Mouse (Mus musculus) frontal cortex, postnatal 25 days (tissue): Measurements from ENCODE around the gene Polr2l.
A peak's percentile ranks its signal among the peaks of the same experiment; 100 is the strongest.

Source experiments
- DNase-seq, 2 experiments: peaks; one replicate each; pipeline ENCODE4 v3.0.0; 2022; ENCODE audit warnings: low spot score in 2 of 2

The Polr2l gene

DNA sequence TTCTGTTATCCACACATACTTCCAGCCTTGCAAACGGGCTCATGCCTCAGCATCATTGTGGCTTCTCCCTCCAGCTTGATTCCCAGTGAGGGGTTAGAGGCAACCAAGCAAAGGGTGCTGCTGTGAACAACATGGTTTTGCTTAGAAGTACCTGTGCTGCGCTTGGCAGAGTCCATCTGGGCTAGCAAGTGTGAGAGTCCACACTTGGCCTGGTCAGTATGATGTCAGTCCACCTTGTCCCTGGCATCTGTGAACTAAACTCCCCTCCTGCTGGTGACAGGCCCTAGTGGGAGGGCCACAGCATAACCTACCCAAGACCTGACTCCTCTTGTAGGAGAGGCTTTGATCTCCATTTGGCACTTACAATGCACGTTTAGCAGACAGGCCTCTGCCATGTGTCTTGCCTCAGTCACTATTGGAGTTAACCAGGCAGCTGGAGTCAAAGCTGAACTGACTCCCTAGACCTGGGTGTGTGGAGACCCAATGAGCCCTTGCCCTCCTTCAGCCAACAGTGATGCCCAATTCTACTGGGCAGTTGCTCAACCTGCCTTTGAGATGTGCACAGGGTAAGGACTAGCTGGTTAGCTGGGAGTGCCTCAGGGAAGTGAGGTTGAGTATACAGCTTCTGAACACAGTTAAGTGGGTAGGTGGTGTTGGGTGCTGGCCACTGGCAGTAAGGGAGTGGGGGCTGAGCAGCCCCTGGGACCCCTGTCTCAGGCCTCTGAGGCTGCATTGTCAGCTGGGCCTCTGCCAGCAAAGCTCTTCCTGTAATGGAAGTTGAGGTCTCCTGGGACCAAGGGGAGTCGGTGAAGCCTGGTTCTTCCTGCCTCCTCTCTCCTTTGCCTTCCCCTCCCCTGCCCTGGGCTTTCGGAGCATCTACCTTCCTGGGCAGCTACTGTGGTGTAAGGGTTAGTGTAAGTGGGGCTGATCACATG lies 9.5 kb upstream of the Polr2l start:
- DNase-seq: no peak

DNA sequence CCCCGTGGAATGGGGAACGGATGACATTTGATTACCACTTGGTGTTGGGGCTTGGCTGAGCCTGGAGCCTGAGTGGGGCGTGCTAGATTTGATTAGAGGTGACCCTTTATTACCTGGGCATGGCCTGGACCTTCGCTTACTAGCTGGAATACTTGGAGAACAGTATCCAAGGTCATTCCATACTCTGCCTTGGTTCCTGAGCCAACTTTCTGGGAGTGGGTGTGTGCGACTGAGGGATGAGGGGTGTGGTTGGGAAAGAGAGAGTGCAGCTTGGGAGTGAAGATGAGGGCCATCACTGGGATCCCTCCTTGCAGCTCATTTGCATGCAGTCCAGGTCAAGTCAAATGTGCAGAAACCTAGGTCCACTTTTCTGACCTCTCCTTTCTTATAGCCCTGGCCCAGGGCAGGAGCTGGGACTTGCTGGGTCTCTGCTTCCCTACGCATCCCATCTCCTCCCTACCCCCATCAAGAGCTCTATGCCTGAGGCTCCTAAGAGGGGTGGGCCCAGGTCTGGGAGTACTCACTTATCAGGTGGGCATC lies 8.3 kb upstream of the Polr2l start:
- no peak for DNase-seq

DNA sequence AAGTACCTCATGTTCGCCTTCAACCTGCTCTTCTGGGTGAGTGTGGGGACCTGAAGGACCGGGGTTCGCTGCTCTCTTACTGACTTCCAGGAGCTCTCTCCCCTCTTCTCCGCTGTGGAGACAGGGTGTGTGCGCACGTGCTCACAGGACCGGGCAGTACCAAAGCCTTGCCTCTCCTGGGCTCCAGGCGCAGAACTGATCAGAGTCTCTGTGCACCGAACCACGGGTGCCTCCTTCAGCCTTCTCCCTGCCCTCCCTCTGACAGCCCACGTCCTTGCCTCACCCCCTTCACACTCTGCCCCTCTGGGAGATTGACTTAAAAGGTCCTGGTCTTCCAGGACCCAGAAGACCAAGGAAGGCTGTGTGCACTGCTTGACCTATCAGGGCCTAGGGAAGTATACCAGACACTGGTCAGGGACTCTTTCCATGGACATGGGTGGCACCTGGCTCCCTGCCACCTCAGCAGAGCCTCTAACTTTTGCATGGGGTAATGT lies 7.6 kb upstream of the Polr2l start:
- DNase-seq: no peak

DNA sequence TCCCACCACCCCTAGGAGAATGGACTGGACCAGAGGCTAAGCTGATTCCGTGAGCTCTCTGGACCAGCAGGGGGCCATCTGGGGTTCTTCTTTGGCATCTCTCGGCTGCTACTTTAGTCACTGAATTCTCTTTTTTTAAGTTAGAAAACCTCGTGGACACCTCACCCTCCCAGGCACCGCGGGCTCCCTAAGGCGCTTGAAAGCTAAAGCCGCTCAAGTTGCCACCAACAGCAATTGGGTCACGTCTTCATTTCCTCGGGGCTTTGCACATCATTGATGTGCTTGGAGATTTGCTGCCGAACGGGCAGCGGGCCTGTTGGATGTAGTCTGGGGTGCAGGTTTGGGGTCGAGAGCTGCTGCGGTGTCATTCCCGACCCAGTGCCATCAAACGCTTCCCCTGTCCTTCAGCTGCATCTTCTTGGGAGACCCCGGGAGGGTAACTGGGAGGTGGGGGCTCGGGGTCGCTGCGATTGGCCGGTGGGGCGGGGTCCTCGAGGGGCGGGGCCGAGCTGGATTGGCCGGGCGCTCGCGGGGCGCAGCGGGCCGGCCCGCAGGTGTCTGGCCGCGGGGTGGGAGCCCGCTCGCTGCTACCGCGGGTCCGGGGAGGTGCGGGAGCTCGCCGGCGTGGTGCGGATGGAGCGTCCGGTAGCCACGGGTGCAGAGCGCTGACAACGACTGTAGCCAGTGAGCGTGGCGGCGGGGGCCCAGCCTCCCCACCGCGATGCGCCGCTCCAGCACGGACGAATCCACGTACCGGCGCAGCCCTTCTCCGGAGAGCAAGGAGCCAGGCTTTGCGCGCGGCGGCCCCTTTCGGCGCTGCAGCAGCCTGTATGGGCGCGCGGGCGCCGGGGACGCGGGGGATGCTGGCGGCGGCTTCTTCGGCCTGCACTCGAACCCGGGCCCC lies 6.8 kb upstream of the Polr2l start:
- DNase-seq: no peak

DNA sequence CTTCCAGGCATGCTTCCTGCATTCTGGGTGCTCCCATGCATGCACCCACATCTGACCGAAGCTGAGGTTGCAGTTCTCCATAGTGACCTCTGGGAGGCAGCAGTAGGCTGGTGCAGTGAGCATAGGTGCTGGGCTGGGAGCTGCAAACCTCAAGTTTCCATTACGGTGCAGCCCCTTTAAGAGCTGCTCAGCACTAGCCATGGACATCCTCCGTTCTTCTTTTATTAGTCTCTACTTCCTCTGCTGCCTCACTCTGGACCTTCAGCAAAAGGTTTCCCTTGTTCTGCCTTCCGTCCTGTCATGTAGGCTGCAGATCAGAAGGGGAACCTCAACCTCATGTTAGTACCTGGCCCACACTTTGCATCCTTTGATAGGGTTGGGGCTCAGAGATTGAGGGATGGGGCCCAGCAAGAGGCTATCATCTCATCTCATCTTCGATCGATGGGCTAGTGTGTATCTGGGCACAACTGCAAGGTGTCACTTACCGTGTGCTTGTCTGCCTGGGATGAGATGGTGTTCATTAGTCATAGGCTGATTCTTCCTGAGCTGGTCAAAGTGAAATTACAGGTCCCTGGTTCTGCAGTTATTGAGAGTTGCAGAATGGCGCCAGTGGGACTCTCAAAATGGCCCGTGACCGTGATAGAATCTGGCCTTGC lies 6.0 kb upstream of the Polr2l start:
- DNase-seq: peak; percentile 40 to 63

DNA sequence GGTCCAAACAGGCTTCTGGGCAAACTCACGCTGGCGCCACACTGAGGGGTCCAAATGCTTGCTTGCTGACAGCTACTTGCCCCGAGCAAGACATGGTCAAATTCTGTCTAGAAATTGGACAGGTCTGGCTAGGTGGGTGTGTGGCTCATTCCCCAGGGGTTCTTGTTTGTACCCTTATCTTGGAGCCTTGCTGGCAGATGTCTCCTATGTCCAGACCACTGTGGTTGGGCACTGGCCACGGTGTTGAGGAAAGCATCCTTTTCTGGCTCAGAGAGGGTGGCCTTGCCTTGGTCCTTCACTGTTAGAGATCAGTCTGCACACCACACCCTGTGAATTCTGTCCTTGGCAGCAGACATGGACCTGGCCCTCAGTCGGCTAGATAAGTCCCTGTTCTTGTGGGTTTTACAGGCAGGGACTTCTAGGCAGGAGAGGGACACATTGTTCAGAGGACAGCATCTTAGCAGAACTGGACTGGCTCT lies 3.4 kb upstream of the Polr2l start:
- DNase-seq: no peak

DNA sequence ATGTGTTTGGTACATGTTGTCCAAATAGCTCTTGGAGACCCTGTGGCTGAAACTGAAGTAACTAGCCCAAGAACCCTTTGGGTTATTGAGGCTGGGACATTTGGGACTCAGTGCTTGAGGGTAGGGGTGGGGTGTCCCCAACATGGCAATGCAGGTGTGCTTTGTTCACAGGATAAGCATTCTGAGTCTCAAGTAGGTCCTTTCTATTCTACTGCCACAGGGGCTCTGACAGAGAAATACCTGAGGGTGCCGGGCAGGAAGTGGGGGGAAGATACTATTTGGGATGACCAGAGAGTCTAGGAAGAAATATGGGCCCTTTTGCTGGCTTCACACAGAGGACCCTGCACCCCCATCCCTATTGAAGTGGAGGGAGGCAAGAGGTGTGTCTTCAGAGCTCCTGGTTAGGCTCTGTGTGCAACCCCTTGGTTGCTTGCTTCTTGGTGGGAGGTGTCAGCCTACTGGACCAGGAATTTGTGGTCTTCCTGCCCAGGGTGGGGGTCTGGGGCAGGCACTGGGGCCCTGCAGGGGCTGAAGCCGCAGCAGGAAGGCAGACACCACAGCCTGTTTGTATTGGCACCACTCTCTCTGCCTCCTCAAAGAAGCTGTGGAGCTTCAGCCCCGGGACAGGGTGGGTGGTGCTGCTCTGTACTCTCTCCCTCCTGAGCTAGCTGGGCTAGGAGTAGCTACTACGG lies 2.8 kb upstream of the Polr2l start:
- no peak for DNase-seq

DNA sequence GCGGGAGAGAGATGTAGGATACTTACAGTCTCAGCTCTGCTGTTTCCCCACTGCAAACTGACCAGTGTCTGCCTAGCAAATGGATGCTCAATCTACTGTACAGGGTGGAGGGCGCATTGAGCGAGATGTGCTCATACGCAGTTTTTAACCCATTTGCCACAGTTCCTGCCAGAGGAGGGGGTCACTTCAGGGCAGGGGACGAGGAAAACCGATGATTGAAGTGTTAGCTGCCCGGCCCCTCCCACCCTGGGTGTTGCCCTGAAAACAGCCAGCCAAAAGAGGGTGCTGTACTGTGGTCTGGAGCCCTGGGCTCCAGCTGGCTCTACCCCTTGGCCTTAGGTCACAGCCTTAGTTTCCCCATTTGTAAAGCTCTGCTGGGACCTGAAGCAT lies 2.0 kb upstream of the Polr2l start:
- no peak for DNase-seq

DNA sequence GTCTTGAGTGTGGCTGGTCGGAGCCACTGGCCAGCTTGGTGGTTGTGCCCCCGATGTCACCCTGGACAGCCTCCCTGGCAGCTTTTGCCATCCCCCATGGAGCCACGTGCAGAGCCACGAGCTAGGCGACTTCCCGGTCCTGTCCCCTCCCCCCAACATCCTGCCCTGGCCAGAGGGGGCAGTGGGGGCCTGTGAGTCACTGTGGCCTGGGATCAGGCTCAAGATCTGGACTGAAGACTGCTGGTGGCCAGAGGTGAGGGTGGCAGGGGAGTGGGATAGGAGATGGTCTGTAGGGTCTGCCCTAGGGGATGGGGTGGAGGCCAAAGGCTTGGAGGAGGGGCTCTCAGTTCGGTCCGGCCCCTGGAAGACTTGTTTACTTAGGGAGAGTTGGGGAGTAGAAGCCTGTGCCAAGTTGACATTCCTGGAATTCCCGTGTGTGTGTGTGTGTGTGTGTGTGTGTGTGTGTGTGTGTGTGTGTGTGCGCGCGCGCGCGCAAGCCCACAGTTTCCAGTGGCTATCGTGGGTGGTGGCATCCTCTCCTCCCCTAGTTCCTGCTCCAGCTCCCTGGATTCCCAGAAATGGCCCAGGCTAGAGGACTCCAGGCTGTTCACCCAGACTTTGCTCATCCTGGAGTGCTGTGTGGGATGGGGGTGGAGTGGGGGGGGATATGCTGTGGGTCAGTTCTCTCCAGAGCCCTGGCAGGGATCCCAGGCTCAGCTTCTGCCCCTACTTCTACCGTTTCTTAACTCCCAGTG lies 1.5 kb upstream of the Polr2l start:
- no peak for DNase-seq

DNA sequence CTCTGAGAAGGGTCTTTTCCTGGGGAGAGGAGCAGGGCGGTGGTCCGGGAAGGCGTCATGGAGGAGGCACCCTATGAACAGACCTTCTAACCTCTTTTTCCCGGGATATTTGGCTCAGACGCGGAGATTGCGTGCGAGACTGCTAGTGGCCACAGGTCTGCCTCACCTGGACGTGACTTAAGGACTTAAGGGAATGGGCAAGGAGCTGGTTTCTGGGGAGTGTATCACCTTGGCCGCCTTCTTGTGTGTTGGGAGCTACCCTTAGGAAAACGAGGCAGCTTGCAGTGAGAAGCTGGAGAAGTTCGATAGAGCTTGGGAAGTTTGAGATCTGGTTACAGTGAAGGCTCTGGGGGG lies 850 bp upstream of the Polr2l start:
- no peak for DNase-seq

DNA sequence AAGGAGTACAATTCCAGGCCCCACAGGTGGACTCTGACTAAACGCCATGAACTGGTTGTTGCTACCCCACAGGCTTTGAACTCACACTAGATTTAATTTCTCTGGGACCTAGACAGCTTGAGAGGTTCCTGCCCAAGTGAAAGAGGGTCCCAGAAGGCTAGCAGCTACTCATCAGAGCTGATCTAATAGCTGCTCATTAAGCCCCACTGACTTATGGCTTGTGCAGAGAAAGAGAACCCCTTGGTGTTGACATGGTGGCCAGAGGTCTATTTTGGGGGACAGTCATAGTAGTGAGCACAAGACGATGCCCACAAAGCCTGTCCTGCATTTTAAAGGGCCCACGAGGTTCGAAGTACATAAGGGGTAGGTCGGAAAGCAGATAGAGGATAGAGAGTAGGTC lies 772 bp downstream of the Polr2l start:
- DNase-seq: no peak

DNA sequence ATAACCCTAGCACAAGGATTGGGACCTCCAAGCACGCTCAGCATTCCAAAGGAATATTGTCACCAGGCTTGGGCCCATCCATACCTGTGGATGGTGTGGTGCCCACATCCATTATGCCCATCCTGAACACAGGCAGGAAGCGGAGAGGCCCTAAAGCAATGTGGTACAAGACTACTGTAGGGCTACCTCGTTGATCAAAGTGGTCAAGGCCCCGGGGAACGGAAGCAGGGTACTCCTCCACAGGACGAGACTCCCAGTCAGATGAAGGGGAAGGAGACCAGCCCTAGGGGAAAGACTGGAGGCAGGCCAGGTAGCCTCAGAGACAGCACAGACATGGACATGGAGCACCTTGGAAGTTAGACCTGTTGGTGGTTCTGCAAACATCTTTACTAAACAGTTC lies 2.2 kb downstream of the Polr2l start:
- no peak for DNase-seq

DNA sequence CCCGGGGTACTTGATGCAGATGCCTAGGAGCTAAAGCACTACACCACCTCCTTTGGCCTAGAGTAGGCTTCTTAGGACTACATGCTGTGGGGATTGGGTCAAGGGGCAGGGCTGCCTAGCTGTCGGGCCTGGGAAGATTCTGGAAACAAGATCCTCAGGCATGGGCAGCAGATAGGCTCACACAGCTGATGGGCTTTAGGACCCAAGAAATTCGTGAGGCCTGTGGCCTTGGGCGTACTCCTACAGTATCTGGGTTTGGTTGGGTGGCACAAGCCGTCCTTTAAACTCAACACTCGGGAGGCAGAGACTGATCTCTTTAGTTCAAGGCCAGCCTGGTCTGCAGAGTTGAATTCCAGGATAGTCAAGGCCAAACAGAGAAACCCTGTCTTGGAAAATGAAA lies 2.7 kb downstream of the Polr2l start:
- DNase-seq: no peak

DNA sequence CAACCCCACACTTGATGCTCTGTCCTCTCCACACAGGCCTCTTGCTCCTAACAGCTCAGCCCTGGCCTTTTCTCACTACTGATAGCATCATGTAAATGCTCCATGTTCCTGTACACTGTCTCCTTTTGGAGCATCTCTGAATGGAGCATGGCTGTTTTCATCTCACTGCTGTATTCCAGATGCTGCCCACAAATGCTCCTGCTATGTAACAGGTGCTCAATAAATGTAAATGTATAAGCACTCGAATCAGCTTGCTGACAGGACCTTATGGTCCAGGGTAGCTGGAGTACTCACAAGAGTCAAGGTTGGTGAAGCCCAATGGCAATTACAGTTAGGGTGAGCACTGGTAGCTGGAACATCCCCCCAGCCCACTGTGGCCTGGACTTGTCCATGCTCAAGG lies 3.7 kb downstream of the Polr2l start:
- DNase-seq: no peak

DNA sequence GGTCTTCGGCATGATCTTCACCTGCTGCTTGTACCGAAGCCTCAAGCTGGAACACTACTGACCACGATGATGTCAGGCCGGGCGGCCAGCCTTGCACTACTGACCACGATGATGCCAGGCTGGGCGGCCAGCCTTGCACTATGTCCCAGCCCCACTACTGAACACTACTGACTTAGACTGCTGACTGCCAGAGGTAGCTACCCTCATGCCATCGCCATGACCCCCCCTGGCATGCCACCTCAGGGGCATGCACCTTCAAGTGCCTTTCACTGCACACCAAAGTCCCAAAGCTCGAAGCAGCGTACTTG lies 4.3 kb downstream of the Polr2l start:
- DNase-seq: no peak

DNA sequence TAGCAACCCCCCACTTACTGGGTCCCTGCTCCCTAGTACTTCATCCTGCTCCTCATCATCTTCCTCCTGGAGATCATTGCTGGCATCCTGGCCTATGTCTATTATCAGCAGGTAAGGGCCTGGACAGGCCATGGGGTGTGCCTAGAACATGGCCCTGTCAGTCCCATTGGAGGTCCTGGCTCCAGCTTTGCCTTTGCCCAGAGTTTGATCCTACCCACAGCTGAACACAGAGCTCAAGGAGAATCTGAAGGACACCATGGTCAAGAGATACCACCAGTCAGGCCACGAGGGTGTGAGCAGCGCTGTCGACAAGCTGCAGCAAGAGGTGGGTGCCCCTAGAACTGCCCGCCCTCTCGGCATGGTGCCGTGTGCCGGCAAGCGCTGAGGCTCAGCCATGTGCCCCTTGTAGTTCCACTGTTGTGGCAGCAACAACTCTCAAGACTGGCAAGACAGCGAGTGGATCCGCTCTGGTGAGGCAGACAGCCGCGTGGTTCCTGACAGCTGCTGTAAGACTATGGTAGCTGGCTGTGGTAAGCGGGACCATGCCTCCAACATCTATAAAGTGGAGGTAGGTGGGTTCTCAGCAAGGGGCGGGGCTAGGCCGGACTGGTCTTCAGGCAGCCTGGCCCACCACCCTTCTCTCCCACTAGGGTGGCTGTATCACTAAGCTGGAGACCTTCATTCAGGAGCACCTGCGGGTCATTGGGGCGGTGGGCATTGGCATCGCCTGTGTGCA lies 4.9 kb downstream of the Polr2l start:
- no peak for DNase-seq

DNA sequence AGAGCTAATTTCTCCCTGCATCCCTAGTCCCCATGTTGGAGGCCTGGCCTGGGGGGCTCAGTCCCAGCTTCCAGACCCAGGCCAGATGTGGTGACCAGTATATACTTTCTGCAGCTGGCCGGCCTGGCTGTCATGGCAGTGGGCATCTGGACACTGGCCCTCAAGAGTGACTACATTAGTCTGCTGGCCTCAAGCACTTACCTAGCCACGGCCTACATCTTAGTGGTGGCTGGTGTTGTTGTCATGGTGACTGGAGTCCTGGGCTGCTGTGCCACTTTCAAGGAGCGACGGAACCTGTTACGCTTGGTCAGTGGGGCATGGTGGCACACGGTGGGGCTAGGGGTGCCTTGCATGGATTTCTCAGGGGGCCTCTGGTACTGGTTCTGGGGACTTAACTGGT lies 5.6 kb downstream of the Polr2l start:
- DNase-seq: no peak

DNA sequence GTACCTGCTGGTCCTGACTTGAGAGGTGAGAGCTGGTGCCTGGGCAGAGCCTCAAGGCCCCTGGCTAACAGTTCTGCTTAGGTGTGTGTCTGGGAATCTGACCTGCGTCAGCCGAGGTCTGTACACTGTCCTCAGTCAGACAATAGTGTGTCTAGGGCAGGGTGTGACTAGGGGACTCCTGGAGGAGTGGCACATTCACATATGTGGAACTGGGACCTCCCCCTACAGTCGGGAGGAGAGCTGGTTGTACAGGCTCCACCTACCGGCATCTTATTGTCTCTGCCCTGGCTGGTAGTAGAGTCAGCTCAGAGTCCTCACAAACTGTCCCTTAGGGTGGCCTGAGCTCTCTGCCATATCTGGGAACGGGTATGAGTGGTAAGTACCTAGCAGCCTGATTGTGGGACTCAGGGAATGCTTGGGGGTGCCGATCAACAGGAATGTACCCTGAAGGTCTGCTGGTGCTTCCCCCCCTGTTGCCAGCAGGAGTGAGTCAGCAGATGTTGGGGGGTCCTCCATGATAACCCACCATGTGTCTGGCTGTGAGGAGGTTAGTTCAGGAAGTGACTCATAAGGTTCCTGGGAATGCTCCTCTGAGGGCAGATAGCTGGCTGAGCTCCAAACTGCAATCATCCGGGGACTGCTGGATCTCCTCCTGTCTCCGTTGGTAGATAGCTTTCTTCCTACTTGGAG lies 6.3 kb downstream of the Polr2l start:
- no peak for DNase-seq

DNA sequence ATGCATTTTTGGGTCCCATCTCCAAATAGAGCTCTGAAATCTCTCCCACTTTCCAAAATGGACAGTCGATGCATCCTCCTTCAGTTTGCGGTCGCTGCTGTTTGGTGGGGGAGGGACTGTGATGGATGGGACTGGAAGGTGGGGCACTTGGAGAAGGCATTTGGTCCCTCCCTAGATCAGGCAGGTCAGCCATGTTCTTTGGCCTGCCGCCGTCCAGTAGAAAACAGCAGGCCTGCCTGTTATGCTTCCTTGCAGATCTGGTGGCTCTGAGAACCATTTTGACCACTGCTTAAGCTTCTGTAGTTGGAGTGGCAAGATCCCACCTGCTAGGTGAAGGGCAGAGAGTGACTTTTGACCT lies 6.8 kb downstream of the Polr2l start:
- DNase-seq: no peak
